Mouse (Mus musculus): Measurements from ENCODE around the gene Cdh15.

DNA sequence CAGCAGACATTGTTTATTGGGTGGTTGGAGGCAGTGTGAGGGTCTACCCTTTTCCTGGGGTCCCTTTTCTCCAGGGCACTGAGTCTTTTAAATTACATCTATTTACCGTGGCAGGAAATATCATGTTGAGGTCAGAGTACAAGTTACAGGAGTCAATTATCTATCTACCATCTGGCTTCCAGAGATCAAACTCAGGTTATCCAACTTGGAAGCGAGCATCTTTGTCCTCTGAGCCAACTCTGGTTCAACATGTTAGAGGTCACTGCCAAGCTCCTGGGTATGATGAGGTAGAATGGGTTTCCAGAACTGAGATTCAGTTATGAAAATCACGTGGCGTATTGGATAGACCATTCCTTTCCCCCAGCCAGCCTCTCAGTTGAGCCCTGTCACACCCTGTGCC is 7.4 kb downstream of the Cdh15 start:
- no peak for TF ChIP-seq CTCF (IDR thresholded peaks at IDR 0.05; ENCODE audit: low read depth)
- TF ChIP-seq EP300 (IDR thresholded peaks at IDR 0.05; ENCODE audit: low read depth), result no peak

Data from liver, embryonic 14.5 days (tissue).